Mouse (Mus musculus) stomach, postnatal 0 days (tissue): ENCODE results near the gene Tmem108.

Experiments used
- CTCF ChIP-seq: IDR thresholded peaks from 2 replicates; pipeline ENCODE4 v1.5.1; 2016; ENCODE audit warnings: antibody characterized with exemption, low read depth, mild to moderate bottlenecking, moderate library complexity
- EP300 ChIP-seq: optimal IDR thresholded peaks from 2 replicates; pipeline ENCODE3; 2016; ENCODE audit warnings: antibody characterized with exemption

DNA sequence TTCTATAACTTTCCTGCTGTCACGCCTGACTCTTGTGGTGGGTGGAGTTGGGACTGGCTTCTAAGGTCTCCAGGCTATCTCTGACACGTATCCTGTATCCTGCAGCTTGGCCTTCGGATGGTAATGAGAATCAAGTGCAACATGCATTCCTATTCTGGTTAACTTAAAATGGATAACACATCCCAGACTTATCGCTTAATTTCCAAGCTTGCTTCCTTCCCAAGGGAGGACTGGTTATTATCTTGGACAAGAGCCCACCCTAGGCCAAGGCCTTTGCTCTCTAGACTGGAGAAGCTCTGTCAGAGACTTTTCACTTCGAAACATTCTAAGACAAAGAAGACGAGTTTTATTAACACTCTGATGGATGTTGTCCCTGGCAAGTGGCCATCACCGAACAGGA, 71.9 kb downstream of the Tmem108 start:
- TF ChIP-seq CTCF (no peak), EP300 (no peak)
